Mouse (Mus musculus) myocyte (in vitro differentiated cells): ENCODE data around the gene Olfr635. TPM values are rescaled to one million over a fixed set of nuclear protein-coding genes. Genes with fewer than 3 reads are reported as not detected.

Experiments used
- H3K27me3 ChIP-seq: one replicate; pipeline ENCODE4 v1.6.1; 2011; ENCODE audit not compliant: control insufficient read depth, insufficient read depth, insufficient read length
- H3K36me3 ChIP-seq: one replicate; pipeline ENCODE4 v1.6.1; 2011; ENCODE audit not compliant: control insufficient read depth, insufficient read depth
- H3K4me2 ChIP-seq: one replicate; pipeline ENCODE4 v1.6.1; 2011; ENCODE audit warnings: low read depth, control low read depth
- H3K4me3 ChIP-seq: one replicate; pipeline ENCODE4 v1.5.1; 2011; ENCODE audit warnings: mild to moderate bottlenecking, control low read depth, moderate library complexity
- H3K79me2 ChIP-seq: one replicate; pipeline ENCODE4 v1.6.1; 2011; ENCODE audit not compliant: control insufficient read depth, insufficient read depth
- H3ac ChIP-seq: one replicate; pipeline ENCODE4 v1.6.1; 2011; ENCODE audit not compliant: control insufficient read depth, insufficient read length
- CEBPB ChIP-seq: IDR thresholded peaks from 2 replicates; pipeline ENCODE4 v1.6.1; 2011; ENCODE audit warnings: mild to moderate bottlenecking, moderate library complexity; ENCODE audit not compliant: poor library complexity, insufficient read depth, severe bottlenecking
- E2F4 ChIP-seq: IDR thresholded peaks from one replicate; pipeline ENCODE4 v1.6.1; 2011; ENCODE audit warnings: mild to moderate bottlenecking, control low read depth, moderate library complexity; ENCODE audit not compliant: insufficient read depth
- MAX ChIP-seq: IDR thresholded peaks from one replicate; pipeline ENCODE4 v1.6.1; 2011; ENCODE audit warnings: low read depth, mild to moderate bottlenecking, control low read depth
- MYOD1 ChIP-seq, 3 experiments: IDR thresholded peaks; one replicate each; pipeline ENCODE4 v1.6.1; 2011; ENCODE audit warnings: control low read depth in 2 of 3, low read depth in 2 of 3, mild to moderate bottlenecking in 2 of 3, moderate library complexity in 1 of 3; ENCODE audit not compliant: insufficient read length in 2 of 3, control insufficient read depth in 1 of 3
- MYOG ChIP-seq, 3 experiments: IDR thresholded peaks; one replicate each; pipeline ENCODE4 v1.6.1; 2011; ENCODE audit warnings: control low read depth in 2 of 3, low read depth in 2 of 3, mild to moderate bottlenecking in 2 of 3; ENCODE audit not compliant: insufficient read length in 2 of 3, control insufficient read depth in 1 of 3, insufficient read depth in 1 of 3
- POLR2A ChIP-seq: IDR thresholded peaks from one replicate; pipeline ENCODE4 v1.6.1; 2011; ENCODE audit warnings: low read depth, mild to moderate bottlenecking, control low read depth, moderate library complexity; ENCODE audit not compliant: insufficient read length
- POLR2AphosphoS2 ChIP-seq: IDR thresholded peaks from one replicate; pipeline ENCODE4 v1.6.1; 2011; ENCODE audit warnings: low read depth, control low read depth; ENCODE audit not compliant: insufficient read length
- REST ChIP-seq: IDR thresholded peaks from one replicate; pipeline ENCODE4 v1.6.1; 2011; ENCODE audit warnings: mild to moderate bottlenecking, control low read depth, moderate library complexity; ENCODE audit not compliant: insufficient read depth, insufficient read length
- SRF ChIP-seq: IDR thresholded peaks from one replicate; pipeline ENCODE4 v1.6.1; 2011; ENCODE audit warnings: low read depth; ENCODE audit not compliant: control insufficient read depth, insufficient read length
- TCF12 ChIP-seq: IDR thresholded peaks from one replicate; pipeline ENCODE4 v1.6.1; 2011; ENCODE audit warnings: mild to moderate bottlenecking, control low read depth; ENCODE audit not compliant: poor library complexity, insufficient read depth, severe bottlenecking
- TCF3 ChIP-seq: IDR thresholded peaks from one replicate; pipeline ENCODE4 v1.6.1; 2011; ENCODE audit warnings: low read depth, control low read depth; ENCODE audit not compliant: insufficient read length
- USF1 ChIP-seq: IDR thresholded peaks from one replicate; pipeline ENCODE4 v1.6.1; 2011; ENCODE audit warnings: low read depth, mild to moderate bottlenecking, control low read depth, moderate library complexity
- polyA plus RNA-seq: library from polyadenylated mRNA; unstranded; fragments of >200 nt; fragmentation: generic; extraction: Trizol; gene quantifications from one replicate; pipeline ENCODE4 v1.2.1, GENCODE M21; 2012; ENCODE audit warnings: missing spikeins

Gene Olfr635
- polyA plus RNA-seq, 1 experiment, result not detected

- Histone ChIP-seq H3K79me2 (no peaks in the 10 kb centered on the region), H3K27me3 (no peaks in the 10 kb centered on the region), H3K36me3 (no peaks in the 10 kb centered on the region), H3K4me3 (no peak overlapping the region), H3ac (no peak overlapping the region), H3K4me2 (no peak overlapping the region)
- no peak for TF ChIP-seq MYOG (IDR thresholded peaks at IDR 0.05; ENCODE audit: control insufficient read depth in 1 of 3, insufficient read depth in 1 of 3, insufficient read length in 2 of 3, low read depth in 2 of 3)
- TF ChIP-seq POLR2AphosphoS2, result no peak
- TF ChIP-seq TCF12, result no peak
- no peak for TF ChIP-seq MYOD1 (IDR thresholded peaks at IDR 0.05; ENCODE audit: control insufficient read depth in 1 of 3, insufficient read length in 2 of 3, low read depth in 2 of 3)
- TF ChIP-seq USF1, result no peak
- no peak for TF ChIP-seq MAX
- no peak for TF ChIP-seq POLR2A
- no peak for TF ChIP-seq CEBPB
- TF ChIP-seq TCF3, result no peak
- no peak for TF ChIP-seq SRF
- no peak for TF ChIP-seq E2F4
- no peak for TF ChIP-seq REST
Observed at GRCm38 (mm10) chr7:104021651-104022050, 50.7 kb downstream of the Olfr635 start.

- H3K79me2 ChIP-seq, result no peaks in the 10 kb centered on the region
- no peak within 1 kb of the TSS for H3ac ChIP-seq
- TF ChIP-seq E2F4 (no peak), MAX (no peak), USF1 (no peak)
- no peak within 1 kb of the TSS for H3K4me3 ChIP-seq
- no peaks in the 10 kb centered on the region for H3K36me3 ChIP-seq
- no peak within 1 kb of the TSS for H3K4me2 ChIP-seq
- no peaks in the 10 kb centered on the region for H3K27me3 ChIP-seq
Observed at GRCm38 (mm10) chr7:104025473-104025872, 54.5 kb downstream of the Olfr635 start, which contains the start of gene Olfr640. TSS of gene Olfr640 (minus strand) at chr7:104025573.

GRCm38 (mm10) chr7:104026978-104027377, 56.0 kb downstream of the Olfr635 start:
- TF ChIP-seq MYOD1 (IDR thresholded peaks at IDR 0.05; ENCODE audit: control insufficient read depth in 1 of 3, insufficient read length in 2 of 3, low read depth in 2 of 3) (no peak), TCF3 (no peak)
- no peaks in the 10 kb centered on the region for H3K27me3 ChIP-seq
- H3K4me2 ChIP-seq, result no peak overlapping the region
- H3K79me2 ChIP-seq, result no peaks in the 10 kb centered on the region
- H3K4me3 ChIP-seq, result no peak overlapping the region
- no peaks in the 10 kb centered on the region for H3K36me3 ChIP-seq
- no peak overlapping the region for H3ac ChIP-seq

- Histone ChIP-seq H3K79me2 (no peaks in the 10 kb centered on the region), H3K4me3 (no peak within 1 kb of the TSS), H3K27me3 (no peaks in the 10 kb centered on the region), H3K4me2 (no peak within 1 kb of the TSS), H3ac (no peak within 1 kb of the TSS), H3K36me3 (no peaks in the 10 kb centered on the region)
- TF ChIP-seq MAX (no peak), TCF12 (no peak), E2F4 (no peak), SRF (no peak), TCF3 (no peak), CEBPB (no peak), POLR2AphosphoS2 (no peak)
Observed at GRCm38 (mm10) chr7:104035145-104035544, 64.2 kb downstream of the Olfr635 start, which contains the start of gene Olfr641. TSS of gene Olfr641 (plus strand) at chr7:104035445.

Other genes with a start within 250 kb of the Olfr635 start
- not detected for gene Olfr628, start 240.8 kb upstream of the Olfr635 start, polyA plus RNA-seq
- not detected for gene Olfr629, start 226.2 kb upstream of the Olfr635 start, polyA plus RNA-seq
- gene Olfr630, start 213.8 kb upstream of the Olfr635 start, polyA plus RNA-seq, result not detected
- not detected for gene Olfr69, start 199.6 kb upstream of the Olfr635 start, polyA plus RNA-seq
- gene Olfr68, start 191.5 kb upstream of the Olfr635 start, polyA plus RNA-seq, result not detected
- not detected for gene Olfr67, start 179.3 kb upstream of the Olfr635 start, polyA plus RNA-seq
- gene Hbb-bt, start 157.2 kb upstream of the Olfr635 start, polyA plus RNA-seq, result not detected
- not detected for gene Hbb-bs, start 143.1 kb upstream of the Olfr635 start, polyA plus RNA-seq
- gene Hbb-bh2, start 130.6 kb upstream of the Olfr635 start, polyA plus RNA-seq, result not detected
- not detected for gene Hbb-bh1, start 128.0 kb upstream of the Olfr635 start, polyA plus RNA-seq
- not detected for gene Hbb-y, start 117.9 kb upstream of the Olfr635 start, polyA plus RNA-seq
- not detected for gene Olfr66, start 84.9 kb upstream of the Olfr635 start, polyA plus RNA-seq
- gene Olfr64, start 76.7 kb upstream of the Olfr635 start, polyA plus RNA-seq, result not detected
- gene Olfr65, start 67.7 kb upstream of the Olfr635 start, polyA plus RNA-seq, result not detected
- not detected for gene Olfr631, start 42.3 kb upstream of the Olfr635 start, polyA plus RNA-seq
- gene Olfr632, start 36.8 kb upstream of the Olfr635 start, polyA plus RNA-seq, result not detected
- gene Olfr633, start 26.7 kb upstream of the Olfr635 start, polyA plus RNA-seq, result not detected
- gene Olfr638, start 27.6 kb downstream of the Olfr635 start, polyA plus RNA-seq, result not detected
- gene Olfr639, start 46.2 kb downstream of the Olfr635 start, polyA plus RNA-seq, result not detected
- not detected for gene Olfr640, start 54.4 kb downstream of the Olfr635 start, polyA plus RNA-seq
- gene Olfr641, start 64.3 kb downstream of the Olfr635 start, polyA plus RNA-seq, result not detected
- not detected for gene Olfr642, start 81.5 kb downstream of the Olfr635 start, polyA plus RNA-seq
- not detected for gene 4930516K23Rik, start 90.3 kb downstream of the Olfr635 start, polyA plus RNA-seq
- not detected for gene Olfr644, start 100.7 kb downstream of the Olfr635 start, polyA plus RNA-seq
- not detected for gene Olfr645, start 114.3 kb downstream of the Olfr635 start, polyA plus RNA-seq
- not detected for gene Olfr646, start 133.7 kb downstream of the Olfr635 start, polyA plus RNA-seq
- not detected for gene Ubqln5, start 158.7 kb downstream of the Olfr635 start, polyA plus RNA-seq
- not detected for gene Olfr643, start 166.3 kb downstream of the Olfr635 start, polyA plus RNA-seq
- gene Ubqln3, start 172.1 kb downstream of the Olfr635 start, polyA plus RNA-seq, result not detected
- gene Ubqlnl, start 179.4 kb downstream of the Olfr635 start, polyA plus RNA-seq, result not detected
- not detected for gene Olfm5, start 193.7 kb downstream of the Olfr635 start, polyA plus RNA-seq
- not detected for gene Olfr648, start 212.2 kb downstream of the Olfr635 start, polyA plus RNA-seq
- not detected for gene Olfr649, start 224.8 kb downstream of the Olfr635 start, polyA plus RNA-seq
- not detected for gene Trim6, start 247.6 kb downstream of the Olfr635 start, polyA plus RNA-seq